Mouse (Mus musculus) kidney, adult 2 months (tissue): ENCODE measurements around the gene Casp2. TPM values are rescaled to one million over a fixed set of nuclear protein-coding genes. Genes with fewer than 3 reads are reported as not detected.

Experiments
- DNase-seq: peaks from one replicate; pipeline ENCODE4 v3.0.0; 2021
- H3K27ac ChIP-seq: fragments of 200-500 bp; 2 replicates; pipeline ENCODE4 v1.5.1; 2012; ENCODE audit warnings: low read depth, low read length, control low read depth, inconsistent platforms; ENCODE audit not compliant: insufficient read depth
- H3K27me3 ChIP-seq: fragments of 200-500 bp; replicated peaks from 2 replicates; pipeline ENCODE4 v1.6.1; 2012; ENCODE audit warnings: mild to moderate bottlenecking, moderate library complexity, low read length, inconsistent platforms; ENCODE audit not compliant: control insufficient read depth, insufficient read depth
- H3K36me3 ChIP-seq: fragments of 200-500 bp; 2 replicates; pipeline ENCODE4 v1.6.1; 2012; ENCODE audit warnings: mild to moderate bottlenecking, moderate library complexity, low read length, inconsistent platforms; ENCODE audit not compliant: control insufficient read depth, insufficient read depth
- H3K4me1 ChIP-seq: fragments of 200-500 bp; 2 replicates; pipeline ENCODE4 v1.6.1; 2011; ENCODE audit warnings: low read length; ENCODE audit not compliant: control insufficient read depth, insufficient read depth
- H3K4me3 ChIP-seq: fragments of 200-500 bp; 2 replicates; pipeline ENCODE4 v1.5.1; 2011; ENCODE audit warnings: mild to moderate bottlenecking, low read depth, low read length, control low read depth; ENCODE audit not compliant: insufficient read depth
- CTCF ChIP-seq: fragments of 200-500 bp; conservative IDR thresholded peaks from 2 replicates; pipeline ENCODE4 v1.5.1; 2011; ENCODE audit warnings: low read depth, mild to moderate bottlenecking, control low read depth, low read length, moderate library complexity, mixed read lengths; ENCODE audit not compliant: insufficient read depth, insufficient read length
- POLR2A ChIP-seq: fragments of 200-500 bp; IDR thresholded peaks from one replicate; pipeline ENCODE4 v1.6.1; 2011; ENCODE audit warnings: low read depth, low read length, control low read depth
- WGBS: fragments of 180-500 bp; shearing (Covaris S2); methylation state at CpG from one replicate; pipeline ENCODE4 v1.1.7; 2018; 5-methylcytosine and 5-hydroxymethylcytosine counted together
- polyA plus RNA-seq: library from polyadenylated mRNA; depleted of rRNA; stranded (reverse); fragments of >200 nt; gene quantifications from 2 replicates; pipeline ENCODE4 v1.2.3, GENCODE M21; 2012; rRNA removed

Casp2 gene
- polyA plus RNA-seq, 1 experiment = 17.4 TPM

- no peak for DNase-seq
- no peaks in the 10 kb centered on the region for H3K4me1 ChIP-seq
- no peak overlapping the region for H3K27ac ChIP-seq
- 93% methylated on average over 3 of the region's 3 CpGs for WGBS
- no peaks in the 10 kb centered on the region for H3K36me3 ChIP-seq
- no peak overlapping the region for H3K4me3 ChIP-seq
- no peak for TF ChIP-seq POLR2A
- TF ChIP-seq CTCF = no peak
- peaks cover 2% of the 10 kb centered on the region; the same call in 1 of the 2 replicates for H3K27me3 ChIP-seq
These were observed 61.7 kb downstream of the Casp2 start for GRCm38 (mm10) chr6:42326509-42326908.

GRCm38 (mm10) chr6:42328757-42329156, 64.0 kb downstream of the Casp2 start:
- Histone ChIP-seq H3K36me3 (no peaks in the 10 kb centered on the region), H3K27me3 (peaks cover 2% of the 10 kb centered on the region; the same call in 1 of the 2 replicates), H3K4me3 (no peak overlapping the region), H3K4me1 (no peaks in the 10 kb centered on the region), H3K27ac (no peak overlapping the region)
- TF ChIP-seq POLR2A (no peak), CTCF (no peak)
- WGBS = 78% methylated on average over 3 of the region's 3 CpGs
- DNase-seq = no peak

GRCm38 (mm10) chr6:42330216-42330615, 65.4 kb downstream of the Casp2 start:
- no peak overlapping the region for H3K4me3 ChIP-seq
- no peak overlapping the region for H3K27ac ChIP-seq
- H3K4me1 ChIP-seq = no peaks in the 10 kb centered on the region
- no peak for DNase-seq
- H3K27me3 ChIP-seq = no peaks in the 10 kb centered on the region
- WGBS = 77% methylated on average over 3 of the region's 3 CpGs
- no peaks in the 10 kb centered on the region for H3K36me3 ChIP-seq
- no peak for TF ChIP-seq CTCF
- no peak for TF ChIP-seq POLR2A

- H3K27ac ChIP-seq = no peak overlapping the region
- H3K4me1 ChIP-seq = no peaks in the 10 kb centered on the region
- H3K27me3 ChIP-seq = no peaks in the 10 kb centered on the region
- H3K4me3 ChIP-seq = no peak overlapping the region
- TF ChIP-seq CTCF = no peak
- TF ChIP-seq POLR2A = no peak
- DNase-seq = peak; percentile 51
- WGBS = 63% methylated on average over 3 of the region's 3 CpGs
- no peaks in the 10 kb centered on the region for H3K36me3 ChIP-seq
These were observed 66.2 kb downstream of the Casp2 start for GRCm38 (mm10) chr6:42330946-42331345.

Other genes starting within 250 kb of the Casp2 start
- gene Sva, start 226.6 kb upstream of the Casp2 start, polyA plus RNA-seq = not detected in 2 replicates
- not detected in 2 replicates for gene Tas2r139, start 124.0 kb upstream of the Casp2 start, polyA plus RNA-seq
- not detected in 2 replicates for gene Tas2r144, start 49.7 kb upstream of the Casp2 start, polyA plus RNA-seq
- 105 and 115 TPM in 2 replicates for gene Gstk1, start 19.1 kb upstream of the Casp2 start, polyA plus RNA-seq
- gene Tmem139, start 3.0 kb upstream of the Casp2 start, polyA plus RNA-seq = 28.3 and 34.0 TPM in 2 replicates
- gene Clcn1, start 21.7 kb downstream of the Casp2 start, polyA plus RNA-seq = 0.04 and 0.86 TPM in 2 replicates
- gene Fam131b, start 59.7 kb downstream of the Casp2 start, polyA plus RNA-seq = 0.05 TPM in 2 replicates
- gene Zyx, start 84.6 kb downstream of the Casp2 start, polyA plus RNA-seq = 90.0 and 94.2 TPM in 2 replicates
- gene Epha1, start 108.3 kb downstream of the Casp2 start, polyA plus RNA-seq = 17.0 and 20.0 TPM in 2 replicates
- not detected in 2 replicates for gene Tas2r143, start 135.3 kb downstream of the Casp2 start, polyA plus RNA-seq
- not detected in 2 replicates for gene Tas2r135, start 140.4 kb downstream of the Casp2 start, polyA plus RNA-seq
- gene Tas2r126, start 169.6 kb downstream of the Casp2 start, polyA plus RNA-seq = not detected in 2 replicates
- not detected in 2 replicates for gene Olfr458, start 200.2 kb downstream of the Casp2 start, polyA plus RNA-seq
- gene Olfr457, start 211.3 kb downstream of the Casp2 start, polyA plus RNA-seq = not detected in 2 replicates
- gene Olfr456, start 222.2 kb downstream of the Casp2 start, polyA plus RNA-seq = not detected in 2 replicates